Mouse (Mus musculus) embryonic fibroblast, embryonic 13.5 days (primary cell): ENCODE measurements around the gene 1700030J22Rik.

Experiments
- CTCF ChIP-seq: IDR thresholded peaks from 2 replicates; pipeline ENCODE4 v1.5.1; 2011; ENCODE audit warnings: mild to moderate bottlenecking, control low read depth, low read length, moderate library complexity, borderline replicate concordance; ENCODE audit not compliant: insufficient read depth
- POLR2A ChIP-seq: IDR thresholded peaks from 2 replicates; pipeline ENCODE4 v1.6.1; 2011; ENCODE audit warnings: low read depth, mild to moderate bottlenecking, control low read depth, low read length, moderate library complexity

GRCm38 (mm10) chr8:116934976-116935375 lies 43.8 kb downstream of the 1700030J22Rik start:
- TF ChIP-seq POLR2A (no peak), CTCF (no peak)
